Mouse (Mus musculus) E14TG2a.4 (cell line): Measurements from ENCODE around the gene 1700102P08Rik.

ENCODE experiments used
- CTCF ChIP-seq: conservative IDR thresholded peaks from 2 replicates; pipeline ENCODE4 v1.5.1; 2014; ENCODE audit warnings: low read length
- POU5F1 ChIP-seq: IDR thresholded peaks from 2 replicates; pipeline ENCODE4 v1.6.1; 2014; ENCODE audit warnings: low read length, borderline replicate concordance

DNA sequence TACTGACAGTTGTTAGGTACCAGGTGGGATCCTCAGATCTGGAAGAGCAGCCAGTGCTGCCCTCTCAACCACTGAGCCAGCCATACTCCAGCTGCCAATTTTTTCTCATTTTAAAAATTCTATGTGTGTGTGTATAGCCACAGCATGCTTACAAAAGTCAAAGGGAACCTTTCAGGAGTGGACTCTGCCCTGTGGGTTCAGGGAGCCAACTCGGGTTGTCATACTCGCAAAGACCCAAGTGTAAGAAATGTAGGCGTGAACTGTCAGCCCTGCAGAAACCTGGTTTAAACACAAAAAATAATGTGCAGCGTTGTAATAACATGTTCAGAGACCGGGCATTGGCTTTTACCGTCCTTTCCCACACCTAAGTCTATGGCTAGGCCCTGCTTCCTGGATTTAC is 1.6 kb downstream of the 1700102P08Rik start:
- TF ChIP-seq CTCF (no peak), POU5F1 (no peak)
